Mouse (Mus musculus): ENCODE measurements around the gene Igsf23. TPM values are rescaled to one million over a fixed set of nuclear protein-coding genes. Genes with fewer than 3 reads are reported as not detected.

The Igsf23 gene
- polyA plus RNA-seq (2017; shearing (Covaris generic)): 10 to 100 TPM; 33.0 to 37.6 TPM

DNA sequence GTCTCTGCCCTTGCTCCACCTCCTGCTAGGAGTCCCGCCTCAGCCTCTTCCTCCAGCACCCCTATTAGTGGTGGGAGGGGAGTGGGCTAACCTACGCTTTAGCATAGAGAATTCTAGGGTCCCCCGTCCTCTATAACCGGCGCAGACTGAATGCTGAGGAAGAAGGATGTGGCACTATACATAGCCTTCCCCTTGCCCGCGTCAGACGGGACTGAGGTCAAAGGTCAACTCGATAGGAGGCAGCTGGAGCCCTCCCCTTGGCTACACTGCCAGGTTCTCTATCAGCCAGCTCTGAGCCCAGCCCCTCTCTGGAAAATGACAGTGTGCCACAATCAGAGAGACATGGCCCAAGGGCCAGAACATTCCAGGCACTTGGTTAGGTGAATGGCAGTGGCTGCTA, at the start of gene Igsf23:
TSS of gene Igsf23 (minus strand) at position 168 of the 400 bp plus-strand sequence.

DNA sequence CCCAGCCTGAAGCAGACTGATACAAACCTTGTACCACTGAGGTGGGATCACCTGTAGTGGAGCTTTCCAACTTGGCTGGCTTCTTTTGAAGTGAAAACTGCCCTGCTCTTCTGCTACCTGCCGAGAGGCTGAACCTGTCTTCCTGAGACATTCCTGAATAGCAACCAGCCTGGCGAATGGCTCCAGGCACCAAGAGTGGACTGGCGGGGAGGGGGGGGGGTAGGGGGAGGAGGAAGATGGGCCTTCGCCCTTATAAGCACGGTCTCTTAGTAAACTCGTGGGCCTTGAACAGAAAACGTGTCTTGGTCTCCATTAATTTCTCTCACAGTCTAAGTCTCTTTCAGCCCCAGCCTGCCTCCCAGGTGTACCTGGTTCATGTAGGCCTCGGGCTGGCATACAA, 40.6 kb upstream of the Igsf23 start, which contains the start of gene Nlrp9b:
TSS of gene Nlrp9b (plus strand) at position 301 of the 400 bp plus-strand sequence.

GRCm38 (mm10) chr7:19964985-19965579, 14.5 kb upstream of the Igsf23 start, which contains the start of gene Ceacam20:
Ceacam20 (plus strand) TSS chr7:19965412.

GRCm38 (mm10) chr7:19920506-19921261, 29.9 kb downstream of the Igsf23 start, which contains the start of gene Pvr:
Pvr (minus strand) TSS chr7:19921160.

GRCm38 (mm10) chr7:19887849-19888248, 62.7 kb downstream of the Igsf23 start, which contains the start of gene Ceacam19:
Ceacam19 (minus strand) TSS chr7:19887965.

Other genes with a start within 250 kb of the Igsf23 start
- 100 to 1,000 TPM in 1 of 2 experiments, 10 to 100 TPM in 1; 61.9 to 105 TPM for gene Tomm40, start 235.3 kb downstream of the Igsf23 start, polyA plus RNA-seq (2017; shearing (Covaris generic))
- 1 to 10 TPM in 1 of 2 experiments, under 1 TPM in 1; 0.47 to 1.9 TPM for gene Nectin2, start 200.3 kb downstream of the Igsf23 start, polyA plus RNA-seq (2017; shearing (Covaris generic))
- 1 to 10 TPM; 5.2 to 5.4 TPM for gene Bcam, start 179.7 kb downstream of the Igsf23 start, polyA plus RNA-seq (2017; shearing (Covaris generic))
- 1 to 10 TPM in 1 of 2 experiments, not detected in 1; 1.4 TPM for gene Cblc, start 153.9 kb downstream of the Igsf23 start, polyA plus RNA-seq (2017; shearing (Covaris generic))
- 100 to 1,000 TPM; 131 to 135 TPM for gene Bcl3, start 128.0 kb downstream of the Igsf23 start, polyA plus RNA-seq (2017; shearing (Covaris generic))
- under 1 TPM; 0.20 to 0.81 TPM for gene Gm19345, start 98.8 kb downstream of the Igsf23 start, polyA plus RNA-seq (2017; shearing (Covaris generic))
- gene Ceacam16, start 89.5 kb downstream of the Igsf23 start, polyA plus RNA-seq (2017; shearing (Covaris generic)): 1 to 10 TPM in 1 of 2 experiments, under 1 TPM in 1; 0.48 to 1.1 TPM
- gene Ceacam19, start 62.8 kb downstream of the Igsf23 start, polyA plus RNA-seq (2017; shearing (Covaris generic)): not detected
- gene Pvr, start 29.6 kb downstream of the Igsf23 start, polyA plus RNA-seq (2017; shearing (Covaris generic)): 10 to 100 TPM; 31.2 to 36.7 TPM
- gene Ceacam20, start 14.7 kb upstream of the Igsf23 start, polyA plus RNA-seq (2017; shearing (Covaris generic)): not detected
- under 1 TPM in 1 of 2 experiments, not detected in 1; 0.44 TPM for gene Nlrp9b, start 40.7 kb upstream of the Igsf23 start, polyA plus RNA-seq (2017; shearing (Covaris generic))
- under 1 TPM; 0.11 to 0.22 TPM for gene Vmn1r91, start 148.9 kb upstream of the Igsf23 start, polyA plus RNA-seq (2017; shearing (Covaris generic))
- gene Gm16442, start 171.8 kb upstream of the Igsf23 start, polyA plus RNA-seq (2017; shearing (Covaris generic)): not detected
- gene Vmn1r93, start 188.3 kb upstream of the Igsf23 start, polyA plus RNA-seq (2017; shearing (Covaris generic)): not detected
- gene Vmn1r94, start 217.6 kb upstream of the Igsf23 start, polyA plus RNA-seq (2017; shearing (Covaris generic)): not detected
- gene Vmn1r95, start 243.0 kb upstream of the Igsf23 start, polyA plus RNA-seq (2017; shearing (Covaris generic)): not detected